Mouse (Mus musculus) ES-E14 (cell line): Measurements from ENCODE around the gene Ptprs.

Experiments
- HCFC1 ChIP-seq: IDR thresholded peaks from 2 replicates; pipeline ENCODE4 v1.6.1; 2012; ENCODE audit warnings: low read length, inconsistent platforms, borderline replicate concordance; ENCODE audit not compliant: insufficient read depth
- ZC3H11A ChIP-seq: IDR thresholded peaks from 2 replicates; pipeline ENCODE4 v1.6.1; 2012; ENCODE audit warnings: low read depth, mild to moderate bottlenecking, inconsistent platforms, low read length, borderline replicate concordance

- TF ChIP-seq ZC3H11A (no peak), HCFC1 (no peak)
Measured at GRCm38 (mm10) chr17:56456353-56456752, 19.9 kb downstream of the Ptprs start.
